28 mouse cellular contexts compared by ENCODE assay signal in the genomic region with DNA sequence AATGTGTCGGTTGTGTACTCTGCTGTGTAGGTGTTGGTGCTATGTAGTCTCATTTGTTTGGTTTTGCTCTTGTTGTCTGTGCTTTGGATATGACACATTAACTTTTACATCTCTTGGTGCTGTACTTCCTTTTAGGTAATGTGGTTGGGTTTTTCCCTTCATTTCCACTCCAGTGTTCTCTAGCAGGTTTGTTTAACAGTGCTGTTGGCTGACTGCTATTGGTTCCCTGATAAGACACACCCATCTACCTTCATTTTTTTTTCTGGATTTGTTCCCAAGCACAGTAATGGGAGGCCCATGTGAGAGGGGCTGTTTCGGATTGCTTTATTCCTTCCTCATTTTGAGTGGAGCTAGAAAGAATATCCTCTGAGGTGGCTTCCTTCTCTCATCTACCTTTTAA. TPM values are rescaled to one million over a fixed set of nuclear protein-coding genes. Genes with fewer than 3 reads are reported as not detected.
DNase-seq lines count a peak whose midpoint lies in the region; ATAC-seq and TF ChIP-seq lines count a peak whose summit lies in the region.
"Had no signal": no experiment of that assay in that cellular context is flagged by ENCODE, and none has a peak within 500 bp of the region (broad histone marks: within the 10 kb centered on the region; RNA-seq: fewer than 3 reads in every experiment).

No protein-coding gene starts in this region.

- DNase-seq in left cerebral cortex, postnatal 4 days: no peak
- DNase-seq in ovary, adult 18-20 months (ENCODE audit: low spot score): no peak
- DNase-seq in urinary bladder, postnatal 25 days (ENCODE audit: low spot score): no peak
- DNase-seq: adrenal gland, postnatal 10 days; cerebellum, adult 8-10 months; cerebellum, postnatal 25 days; embryo, embryonic 11 days; gastrocnemius, adult 2 months; gastrocnemius, postnatal 36 days; kidney, adult 2 months; kidney, postnatal 4 days; lung, embryonic 14.5 days; right cerebral cortex, postnatal 25 days had no signal

- no peak overlapping the region for H3K27ac ChIP-seq in intestine, embryonic 16.5 days (ENCODE audit: low read length)
- H3K27ac ChIP-seq in intestine, embryonic 15.5 days: no peak overlapping the region
- peak overlapping the region; percentile 66; the same call in 1 of the 2 replicates for H3K27ac ChIP-seq in small intestine, adult 2 months (ENCODE audit: insufficient read depth, low read depth, low read length)
- H3K27ac ChIP-seq: embryonic facial prominence, embryonic 13.5 days; forebrain, embryonic 10.5 days; forebrain, embryonic 15.5 days; gastrocnemius, adult 2 months; hindbrain, embryonic 12.5 days; hindbrain, postnatal 0 days; limb, embryonic 12.5 days; liver, embryonic 15.5 days; midbrain, embryonic 12.5 days had no signal

- no peak for TF ChIP-seq CTCF in small intestine, adult 2 months (IDR thresholded peaks at IDR 0.05; ENCODE audit: extremely low read depth, insufficient read length, insufficient replicate concordance, low read depth, low read length)

- no peak for TF ChIP-seq POLR2A in small intestine, adult 2 months (IDR thresholded peaks at IDR 0.05; ENCODE audit: low read depth, low read length)

- peak; percentile 38; the same call in 1 of the 2 replicates for ATAC-seq in intestine, embryonic 16.5 days
- no peak for ATAC-seq in intestine, embryonic 15.5 days
- ATAC-seq in CD4-positive, CD25-positive, alpha-beta regulatory T cell, adult 4 months: peak; percentile 76
- peak; percentile 42 to 49; a peak in 3 of 4 replicates for ATAC-seq in hematopoietic stem cell, adult 5-6 weeks (replicated peaks in 1 of 2; ENCODE audit: insufficient read depth in 1 of 2, low FRiP score in 2 of 2, low TSS enrichment in 1 of 2, low read depth in 1 of 2, poor library complexity in 2 of 2, severe bottlenecking in 2 of 2)

- H3K36me3 ChIP-seq in intestine, embryonic 16.5 days (ENCODE audit: control insufficient read depth, insufficient read depth, low read length): no peaks in the 10 kb centered on the region
- no peaks in the 10 kb centered on the region for H3K36me3 ChIP-seq in intestine, embryonic 15.5 days
- H3K36me3 ChIP-seq in small intestine, adult 2 months (ENCODE audit: control insufficient read depth, insufficient read depth, low read length): no peaks in the 10 kb centered on the region
- H3K36me3 ChIP-seq: embryonic facial prominence, embryonic 13.5 days; forebrain, embryonic 10.5 days; forebrain, embryonic 15.5 days; G1E; hindbrain, embryonic 12.5 days; limb, embryonic 12.5 days; liver, embryonic 15.5 days; midbrain, embryonic 12.5 days; neural tube, embryonic 15.5 days had no signal

- WGBS in intestine, embryonic 16.5 days: 68% methylated on average over 2 of the region's 2 CpGs
- WGBS in intestine, embryonic 15.5 days: 87% methylated on average over 2 of the region's 2 CpGs
- WGBS in small intestine, adult 2 months: 42% methylated on average over 2 of the region's 2 CpGs

- H3K9ac ChIP-seq in intestine, embryonic 16.5 days (ENCODE audit: low read depth, low read length): no peak overlapping the region
- H3K9ac ChIP-seq in intestine, embryonic 15.5 days: no peak overlapping the region
- H3K9ac ChIP-seq: embryonic facial prominence, embryonic 13.5 days; forebrain, embryonic 15.5 days; hindbrain, embryonic 12.5 days; limb, embryonic 12.5 days; liver, embryonic 15.5 days; lung, embryonic 14.5 days; midbrain, embryonic 12.5 days; neural tube, embryonic 15.5 days had no signal

- H3K4me1 ChIP-seq in intestine, embryonic 16.5 days (ENCODE audit: control insufficient read depth, insufficient read depth, low read length): no peaks in the 10 kb centered on the region
- H3K4me1 ChIP-seq in intestine, embryonic 15.5 days (replicated peaks): no peaks in the 10 kb centered on the region
- no peaks in the 10 kb centered on the region; the same call in 1 of the 2 replicates for H3K4me1 ChIP-seq in small intestine, adult 2 months (ENCODE audit: control insufficient read depth, insufficient read depth, insufficient read length, low read length)
- H3K4me1 ChIP-seq: embryonic facial prominence, embryonic 13.5 days; forebrain, embryonic 10.5 days; forebrain, embryonic 15.5 days; hindbrain, embryonic 12.5 days; limb, embryonic 12.5 days; liver, embryonic 15.5 days; midbrain, embryonic 12.5 days; neural tube, embryonic 15.5 days had no signal

- H3K27me3 ChIP-seq in intestine, embryonic 16.5 days (replicated peaks; ENCODE audit: control insufficient read depth, insufficient read depth, low read length): peaks cover 17% of the 10 kb centered on the region; the same call in 1 of the 2 replicates
- peaks cover 13% of the 10 kb centered on the region; the same call in 1 of the 2 replicates for H3K27me3 ChIP-seq in intestine, embryonic 15.5 days (replicated peaks)
- no peaks in the 10 kb centered on the region for H3K27me3 ChIP-seq in small intestine, adult 2 months (ENCODE audit: control insufficient read depth, insufficient read depth, low read length)

- intact Hi-C loops in left cerebral cortex, postnatal 4 days (cut with DNase I): no loop called here

- H3K9me3 ChIP-seq in intestine, embryonic 16.5 days (ENCODE audit: control insufficient read depth, low read length): no peaks in the 10 kb centered on the region
- no peaks in the 10 kb centered on the region for H3K9me3 ChIP-seq in intestine, embryonic 15.5 days
- H3K9me3 ChIP-seq: embryonic facial prominence, embryonic 13.5 days; forebrain, embryonic 10.5 days; forebrain, embryonic 15.5 days; G1E; hindbrain, embryonic 12.5 days; limb, embryonic 12.5 days; liver, embryonic 15.5 days; midbrain, embryonic 12.5 days; neural tube, embryonic 15.5 days had no signal

- no peak overlapping the region for H3K4me3 ChIP-seq in intestine, embryonic 16.5 days (ENCODE audit: low read length)
- no peak overlapping the region for H3K4me3 ChIP-seq in intestine, embryonic 15.5 days (replicated peaks)
- no peak overlapping the region for H3K4me3 ChIP-seq in small intestine, adult 2 months (ENCODE audit: low read depth, low read length)
- H3K4me3 ChIP-seq: liver, embryonic 15.5 days had no signal

- H3K4me2 ChIP-seq in intestine, embryonic 16.5 days (ENCODE audit: low read depth, low read length): no peak overlapping the region
- H3K4me2 ChIP-seq in intestine, embryonic 15.5 days (replicated peaks): no peak overlapping the region

RNA-seq across cellular contexts. Expression of a gene that starts 0.9 kb away (rescaled TPM):
- polyA plus RNA-seq in intestine, embryonic 16.5 days (2015; fragmentation: Nextera tagmentation; extraction: Ambion mirVana): 1.6 and 1.8 TPM in 2 replicates
- polyA plus RNA-seq in intestine, embryonic 15.5 days (2015; fragmentation: Nextera tagmentation; extraction: Ambion mirVana): 2.8 and 2.9 TPM in 2 replicates
- 1 to 10 TPM; 1.1 to 2.1 TPM for polyA plus RNA-seq in CD4-positive, CD25-positive, alpha-beta regulatory T cell, adult 4 months (2017; shearing (Covaris generic))
- total RNA-seq in hematopoietic stem cell, adult 5-6 weeks (2017): 0.84 and 2.3 TPM in 2 replicates
- 5.4 TPM in 2 replicates for polyA plus RNA-seq in small intestine, adult 2 months (2012; rRNA removed)
- total RNA-seq in left cerebral cortex, postnatal 4 days (2021): 10 to 100 TPM; 27.5 to 28.7 TPM
- polyA plus RNA-seq: G1E had no signal
